Mouse (Mus musculus) myocyte (in vitro differentiated cells): Measurements from ENCODE around the gene Mrpl18. TPM values are rescaled to one million over a fixed set of nuclear protein-coding genes. Genes with fewer than 3 reads are reported as not detected.
A peak's percentile ranks its signal among the peaks of the same experiment; 100 is the strongest.

Source experiments
- H3K27me3 ChIP-seq: one replicate; pipeline ENCODE4 v1.6.1; 2011; ENCODE audit not compliant: control insufficient read depth, insufficient read depth, insufficient read length
- H3K36me3 ChIP-seq: one replicate; pipeline ENCODE4 v1.6.1; 2011; ENCODE audit not compliant: control insufficient read depth, insufficient read depth
- H3K4me2 ChIP-seq: one replicate; pipeline ENCODE4 v1.6.1; 2011; ENCODE audit warnings: low read depth, control low read depth
- H3K4me3 ChIP-seq: one replicate; pipeline ENCODE4 v1.5.1; 2011; ENCODE audit warnings: mild to moderate bottlenecking, control low read depth, moderate library complexity
- H3K79me2 ChIP-seq: one replicate; pipeline ENCODE4 v1.6.1; 2011; ENCODE audit not compliant: control insufficient read depth, insufficient read depth
- H3ac ChIP-seq: one replicate; pipeline ENCODE4 v1.6.1; 2011; ENCODE audit not compliant: control insufficient read depth, insufficient read length
- CEBPB ChIP-seq: IDR thresholded peaks from 2 replicates; pipeline ENCODE4 v1.6.1; 2011; ENCODE audit warnings: mild to moderate bottlenecking, moderate library complexity; ENCODE audit not compliant: poor library complexity, insufficient read depth, severe bottlenecking
- E2F4 ChIP-seq: IDR thresholded peaks from one replicate; pipeline ENCODE4 v1.6.1; 2011; ENCODE audit warnings: mild to moderate bottlenecking, control low read depth, moderate library complexity; ENCODE audit not compliant: insufficient read depth
- MAX ChIP-seq: IDR thresholded peaks from one replicate; pipeline ENCODE4 v1.6.1; 2011; ENCODE audit warnings: low read depth, mild to moderate bottlenecking, control low read depth
- MYOD1 ChIP-seq, 3 experiments: IDR thresholded peaks; one replicate each; pipeline ENCODE4 v1.6.1; 2011; ENCODE audit warnings: control low read depth in 2 of 3, low read depth in 2 of 3, mild to moderate bottlenecking in 2 of 3, moderate library complexity in 1 of 3; ENCODE audit not compliant: insufficient read length in 2 of 3, control insufficient read depth in 1 of 3
- MYOG ChIP-seq, 3 experiments: IDR thresholded peaks; one replicate each; pipeline ENCODE4 v1.6.1; 2011; ENCODE audit warnings: control low read depth in 2 of 3, low read depth in 2 of 3, mild to moderate bottlenecking in 2 of 3; ENCODE audit not compliant: insufficient read length in 2 of 3, control insufficient read depth in 1 of 3, insufficient read depth in 1 of 3
- POLR2A ChIP-seq: IDR thresholded peaks from one replicate; pipeline ENCODE4 v1.6.1; 2011; ENCODE audit warnings: low read depth, mild to moderate bottlenecking, control low read depth, moderate library complexity; ENCODE audit not compliant: insufficient read length
- POLR2AphosphoS2 ChIP-seq: IDR thresholded peaks from one replicate; pipeline ENCODE4 v1.6.1; 2011; ENCODE audit warnings: low read depth, control low read depth; ENCODE audit not compliant: insufficient read length
- REST ChIP-seq: IDR thresholded peaks from one replicate; pipeline ENCODE4 v1.6.1; 2011; ENCODE audit warnings: mild to moderate bottlenecking, control low read depth, moderate library complexity; ENCODE audit not compliant: insufficient read depth, insufficient read length
- SRF ChIP-seq: IDR thresholded peaks from one replicate; pipeline ENCODE4 v1.6.1; 2011; ENCODE audit warnings: low read depth; ENCODE audit not compliant: control insufficient read depth, insufficient read length
- TCF12 ChIP-seq: IDR thresholded peaks from one replicate; pipeline ENCODE4 v1.6.1; 2011; ENCODE audit warnings: mild to moderate bottlenecking, control low read depth; ENCODE audit not compliant: poor library complexity, insufficient read depth, severe bottlenecking
- TCF3 ChIP-seq: IDR thresholded peaks from one replicate; pipeline ENCODE4 v1.6.1; 2011; ENCODE audit warnings: low read depth, control low read depth; ENCODE audit not compliant: insufficient read length
- USF1 ChIP-seq: IDR thresholded peaks from one replicate; pipeline ENCODE4 v1.6.1; 2011; ENCODE audit warnings: low read depth, mild to moderate bottlenecking, control low read depth, moderate library complexity
- polyA plus RNA-seq: library from polyadenylated mRNA; unstranded; fragments of >200 nt; fragmentation: generic; extraction: Trizol; gene quantifications from one replicate; pipeline ENCODE4 v1.2.1, GENCODE M21; 2012; ENCODE audit warnings: missing spikeins

The Mrpl18 gene
- polyA plus RNA-seq, 1 experiment, result 64.1 TPM

GRCm38 (mm10) chr17:12886620-12887019 lies 29.5 kb downstream of the Mrpl18 start:
- Histone ChIP-seq H3K4me2 (no peak overlapping the region), H3K79me2 (no peaks in the 10 kb centered on the region), H3ac (no peak overlapping the region)

GRCm38 (mm10) chr17:12881216-12881615 lies 34.9 kb downstream of the Mrpl18 start:
- Histone ChIP-seq H3K4me3 (no peak overlapping the region), H3K27me3 (peaks cover 5% of the 10 kb centered on the region), H3K36me3 (no peaks in the 10 kb centered on the region), H3K79me2 (no peaks in the 10 kb centered on the region), H3ac (no peak overlapping the region), H3K4me2 (no peak overlapping the region)
- no peak for TF ChIP-seq CEBPB
- TF ChIP-seq E2F4, result no peak
- TF ChIP-seq TCF12, result no peak
- no peak for TF ChIP-seq USF1
- no peak for TF ChIP-seq MYOG (IDR thresholded peaks at IDR 0.05; ENCODE audit: control insufficient read depth in 1 of 3, insufficient read depth in 1 of 3, insufficient read length in 2 of 3, low read depth in 2 of 3)
- no peak for TF ChIP-seq POLR2A
- TF ChIP-seq MYOD1 (IDR thresholded peaks at IDR 0.05; ENCODE audit: control insufficient read depth in 1 of 3, insufficient read length in 2 of 3, low read depth in 2 of 3), result no peak
- TF ChIP-seq REST, result no peak

More at GRCm38 (mm10) chr17:12886620-12887019, 29.5 kb downstream of the Mrpl18 start:
- Histone ChIP-seq H3K4me3 (no peak overlapping the region), H3K27me3 (no peaks in the 10 kb centered on the region), H3K36me3 (no peaks in the 10 kb centered on the region)
- no peak for TF ChIP-seq TCF12
- no peak for TF ChIP-seq USF1

- no peak overlapping the region for H3ac ChIP-seq
- H3K4me2 ChIP-seq, result peak overlapping the region; percentile 68
- TF ChIP-seq USF1 (no peak), E2F4 (no peak), MAX (no peak), MYOG (IDR thresholded peaks at IDR 0.05; ENCODE audit: control insufficient read depth in 1 of 3, insufficient read depth in 1 of 3, insufficient read length in 2 of 3, low read depth in 2 of 3) (no peak), POLR2AphosphoS2 (no peak), REST (no peak), CEBPB (no peak), MYOD1 (IDR thresholded peaks at IDR 0.05; ENCODE audit: control insufficient read depth in 1 of 3, insufficient read length in 2 of 3, low read depth in 2 of 3) (no peak), SRF (no peak), POLR2A (no peak), TCF3 (no peak), TCF12 (no peak)
- H3K36me3 ChIP-seq, result no peaks in the 10 kb centered on the region
- H3K79me2 ChIP-seq, result no peaks in the 10 kb centered on the region
- H3K27me3 ChIP-seq, result peaks cover 5% of the 10 kb centered on the region
- H3K4me3 ChIP-seq, result no peak overlapping the region
Observed at GRCm38 (mm10) chr17:12880178-12880577, 36.0 kb downstream of the Mrpl18 start.

- Histone ChIP-seq H3K79me2 (no peaks in the 10 kb centered on the region), H3ac (no peak within 1 kb of the TSS), H3K36me3 (no peaks in the 10 kb centered on the region), H3K4me2 (no peak within 1 kb of the TSS), H3K27me3 (peaks cover 38% of the 10 kb centered on the region), H3K4me3 (no peak within 1 kb of the TSS)
- TF ChIP-seq E2F4 (no peak), TCF12 (no peak), SRF (no peak), POLR2A (no peak), REST (no peak), CEBPB (no peak), MYOD1 (IDR thresholded peaks at IDR 0.05; ENCODE audit: control insufficient read depth in 1 of 3, insufficient read length in 2 of 3, low read depth in 2 of 3) (no peak), MYOG (IDR thresholded peaks at IDR 0.05; ENCODE audit: control insufficient read depth in 1 of 3, insufficient read depth in 1 of 3, insufficient read length in 2 of 3, low read depth in 2 of 3) (no peak), USF1 (no peak), TCF3 (no peak), MAX (no peak), POLR2AphosphoS2 (no peak)
Observed at GRCm38 (mm10) chr17:12875734-12876133, 40.4 kb downstream of the Mrpl18 start, which contains the start of gene Mrgprh. Gene Mrgprh (plus strand): TSS chr17:12876034.

- Histone ChIP-seq H3ac (no peak overlapping the region), H3K79me2 (no peaks in the 10 kb centered on the region), H3K27me3 (peaks cover 40% of the 10 kb centered on the region), H3K4me3 (no peak overlapping the region), H3K4me2 (no peak overlapping the region), H3K36me3 (no peaks in the 10 kb centered on the region)
- no peak for TF ChIP-seq POLR2A
Observed at GRCm38 (mm10) chr17:12872275-12873028, 43.7 kb downstream of the Mrpl18 start.
